Mouse (Mus musculus): ENCODE data around the gene Cacna1c. TPM values are rescaled to one million over a fixed set of nuclear protein-coding genes. Genes with fewer than 3 reads are reported as not detected.

Gene Cacna1c
- polyA plus RNA-seq, 1 experiment from 2014 or later = 9.3 TPM

GRCm38 (mm10) chr6:118884961-118885360 is 311.3 kb downstream of the Cacna1c start:
- H3K27me3 ChIP-seq = no peaks in the 10 kb centered on the region
- peaks cover 9% of the 10 kb centered on the region; the same call in 1 of the 2 replicates for H3K4me1 ChIP-seq
- no peak overlapping the region for H3K27ac ChIP-seq
- H3K9me3 ChIP-seq = no peaks in the 10 kb centered on the region
- no peak for ATAC-seq (ENCODE audit: insufficient number of reproducible peaks, insufficient read depth, low FRiP score, low TSS enrichment, low read depth)
- no peak overlapping the region for H3K9ac ChIP-seq
- 63% methylated on average over 1 of the region's 1 CpGs for WGBS
- no peak overlapping the region for H3K4me3 ChIP-seq
- H3K36me3 ChIP-seq = no peaks in the 10 kb centered on the region
- no peak overlapping the region for H3K4me2 ChIP-seq

- no peak overlapping the region for H3K4me2 ChIP-seq
- peaks cover 9% of the 10 kb centered on the region; the same call in 1 of the 2 replicates for H3K4me1 ChIP-seq
- no peak overlapping the region for H3K27ac ChIP-seq
- no peak for ATAC-seq (ENCODE audit: insufficient number of reproducible peaks, insufficient read depth, low FRiP score, low TSS enrichment, low read depth)
- H3K27me3 ChIP-seq = no peaks in the 10 kb centered on the region
- H3K9ac ChIP-seq = no peak overlapping the region
- WGBS = 38% methylated on average over 8 of the region's 8 CpGs
- H3K4me3 ChIP-seq = no peak overlapping the region
- H3K9me3 ChIP-seq = no peaks in the 10 kb centered on the region
- no peaks in the 10 kb centered on the region for H3K36me3 ChIP-seq
These were observed 312.1 kb downstream of the Cacna1c start for GRCm38 (mm10) chr6:118884073-118884551.

- Histone ChIP-seq H3K4me3 (no peak overlapping the region), H3K27me3 (no peaks in the 10 kb centered on the region), H3K9me3 (no peaks in the 10 kb centered on the region), H3K4me2 (no peak overlapping the region), H3K27ac (no peak overlapping the region), H3K36me3 (no peaks in the 10 kb centered on the region), H3K9ac (no peak overlapping the region), H3K4me1 (0 out of 2 replicates have a peak, but pooled peaks cover 2% of the 10 kb centered on the region)
- 51% methylated on average over 2 of the region's 2 CpGs for WGBS
- ATAC-seq (ENCODE audit: insufficient number of reproducible peaks, insufficient read depth, low FRiP score, low TSS enrichment, low read depth) = no peak
These were observed 320.0 kb downstream of the Cacna1c start for GRCm38 (mm10) chr6:118876204-118876603.

GRCm38 (mm10) chr6:118870241-118870841 is 325.9 kb downstream of the Cacna1c start:
- no peaks in the 10 kb centered on the region for H3K9me3 ChIP-seq
- no peaks in the 10 kb centered on the region for H3K27me3 ChIP-seq
- peaks cover 16% of the 10 kb centered on the region; the same call in 1 of the 2 replicates for H3K4me1 ChIP-seq
- no peak for ATAC-seq (ENCODE audit: insufficient number of reproducible peaks, insufficient read depth, low FRiP score, low TSS enrichment, low read depth)
- whole genome bisulfite sequencing = 61% methylated on average over 7 of the region's 7 CpGs
- H3K4me3 ChIP-seq = no peak overlapping the region
- no peak overlapping the region for H3K4me2 ChIP-seq
- no peak overlapping the region for H3K27ac ChIP-seq
- no peak overlapping the region for H3K9ac ChIP-seq
- no peaks in the 10 kb centered on the region for H3K36me3 ChIP-seq

GRCm38 (mm10) chr6:118867384-118867783 is 328.8 kb downstream of the Cacna1c start:
- WGBS = 72% methylated on average over 7 of the region's 7 CpGs
- Histone ChIP-seq H3K4me1 (peaks cover 13% of the 10 kb centered on the region; the same call in 1 of the 2 replicates), H3K27ac (no peak overlapping the region)

GRCm38 (mm10) chr6:118866889-118867288 is 329.3 kb downstream of the Cacna1c start:
- Histone ChIP-seq H3K9me3 (no peaks in the 10 kb centered on the region), H3K27ac (no peak overlapping the region), H3K4me1 (peaks cover 13% of the 10 kb centered on the region; the same call in 1 of the 2 replicates), H3K36me3 (no peaks in the 10 kb centered on the region), H3K27me3 (no peaks in the 10 kb centered on the region), H3K4me3 (no peak overlapping the region), H3K4me2 (no peak overlapping the region), H3K9ac (no peak overlapping the region)
- 51% methylated on average over 3 of the region's 3 CpGs for WGBS
- no peak for ATAC-seq (ENCODE audit: insufficient number of reproducible peaks, insufficient read depth, low FRiP score, low TSS enrichment, low read depth)

More at GRCm38 (mm10) chr6:118867384-118867783, 328.8 kb downstream of the Cacna1c start:
- no peaks in the 10 kb centered on the region for H3K9me3 ChIP-seq
- H3K27me3 ChIP-seq = no peaks in the 10 kb centered on the region
- no peak overlapping the region for H3K9ac ChIP-seq
- H3K4me3 ChIP-seq = no peak overlapping the region
- H3K4me2 ChIP-seq = no peak overlapping the region
- no peaks in the 10 kb centered on the region for H3K36me3 ChIP-seq
- no peak for ATAC-seq (ENCODE audit: insufficient number of reproducible peaks, insufficient read depth, low FRiP score, low TSS enrichment, low read depth)

- Histone ChIP-seq H3K4me2 (no peak overlapping the region), H3K36me3 (no peaks in the 10 kb centered on the region), H3K4me1 (peaks cover 13% of the 10 kb centered on the region; the same call in 1 of the 2 replicates), H3K27ac (no peak overlapping the region), H3K9me3 (no peaks in the 10 kb centered on the region), H3K9ac (no peak overlapping the region), H3K27me3 (no peaks in the 10 kb centered on the region), H3K4me3 (no peak overlapping the region)
- WGBS = 89% methylated on average over 5 of the region's 5 CpGs
- ATAC-seq (ENCODE audit: insufficient number of reproducible peaks, insufficient read depth, low FRiP score, low TSS enrichment, low read depth) = no peak
These were observed 330.3 kb downstream of the Cacna1c start for GRCm38 (mm10) chr6:118865777-118866380.

- H3K4me3 ChIP-seq = no peak overlapping the region
- no peak overlapping the region for H3K4me2 ChIP-seq
- H3K36me3 ChIP-seq = no peaks in the 10 kb centered on the region
- no peak overlapping the region for H3K9ac ChIP-seq
- no peak overlapping the region for H3K27ac ChIP-seq
- no peaks in the 10 kb centered on the region for H3K27me3 ChIP-seq
- 67% methylated on average over 18 of the region's 18 CpGs for WGBS
- no peaks in the 10 kb centered on the region for H3K9me3 ChIP-seq
- ATAC-seq (ENCODE audit: insufficient number of reproducible peaks, insufficient read depth, low FRiP score, low TSS enrichment, low read depth) = no peak
- peaks cover 13% of the 10 kb centered on the region; the same call in 1 of the 2 replicates for H3K4me1 ChIP-seq
These were observed 331.3 kb downstream of the Cacna1c start for GRCm38 (mm10) chr6:118864696-118865620.

GRCm38 (mm10) chr6:118862727-118863126 is 333.5 kb downstream of the Cacna1c start:
- Histone ChIP-seq H3K36me3 (no peaks in the 10 kb centered on the region), H3K27me3 (no peaks in the 10 kb centered on the region), H3K4me2 (no peak overlapping the region), H3K4me1 (peaks cover 10% of the 10 kb centered on the region; the same call in 1 of the 2 replicates), H3K27ac (no peak overlapping the region), H3K4me3 (no peak overlapping the region), H3K9ac (no peak overlapping the region), H3K9me3 (no peaks in the 10 kb centered on the region)
- 87% methylated on average over 9 of the region's 9 CpGs for WGBS
- ATAC-seq (ENCODE audit: insufficient number of reproducible peaks, insufficient read depth, low FRiP score, low TSS enrichment, low read depth) = no peak

GRCm38 (mm10) chr6:118862091-118862490 is 334.1 kb downstream of the Cacna1c start:
- Histone ChIP-seq H3K4me3 (no peak overlapping the region), H3K4me2 (no peak overlapping the region), H3K9me3 (no peaks in the 10 kb centered on the region), H3K4me1 (peaks cover 4% of the 10 kb centered on the region; the same call in 1 of the 2 replicates), H3K9ac (no peak overlapping the region), H3K27ac (no peak overlapping the region), H3K27me3 (no peaks in the 10 kb centered on the region), H3K36me3 (no peaks in the 10 kb centered on the region)
- WGBS = 85% methylated on average over 5 of the region's 5 CpGs
- no peak for ATAC-seq (ENCODE audit: insufficient number of reproducible peaks, insufficient read depth, low FRiP score, low TSS enrichment, low read depth)

GRCm38 (mm10) chr6:118858431-118858830 is 337.8 kb downstream of the Cacna1c start:
- H3K4me3 ChIP-seq = no peak overlapping the region
- no peaks in the 10 kb centered on the region; the same call in 1 of the 2 replicates for H3K36me3 ChIP-seq
- no peak overlapping the region for H3K4me2 ChIP-seq
- no peak overlapping the region for H3K27ac ChIP-seq
- 35% methylated on average over 1 of the region's 1 CpGs for WGBS
- no peaks in the 10 kb centered on the region for H3K27me3 ChIP-seq
- ATAC-seq (ENCODE audit: insufficient number of reproducible peaks, insufficient read depth, low FRiP score, low TSS enrichment, low read depth) = no peak
- no peaks in the 10 kb centered on the region for H3K9me3 ChIP-seq
- 0 out of 2 replicates have a peak, but pooled peaks cover 3% of the 10 kb centered on the region for H3K4me1 ChIP-seq
- no peak overlapping the region for H3K9ac ChIP-seq

Data from embryonic facial prominence, embryonic 13.5 days (tissue).